Mouse (Mus musculus) C2C12 (cell line): ENCODE measurements at regions not wholly inside any gene's neighbourhood (a gene's known extent, or its start where the extent isn't known, plus 50 kb on each side); places are given as distances from the start of the nearest gene placed in this dataset.

ENCODE experiments used
- CEBPB ChIP-seq: IDR thresholded peaks from one replicate; pipeline ENCODE4 v1.6.1; 2011; ENCODE audit warnings: low read depth, mild to moderate bottlenecking, control low read depth, moderate library complexity
- CTCF ChIP-seq: IDR thresholded peaks from one replicate; pipeline ENCODE4 v1.5.1; 2011; ENCODE audit not compliant: control insufficient read depth, insufficient read depth, insufficient read length
- MAX ChIP-seq: IDR thresholded peaks from one replicate; pipeline ENCODE4 v1.6.1; 2011; ENCODE audit warnings: mild to moderate bottlenecking, control low read depth

DNA sequence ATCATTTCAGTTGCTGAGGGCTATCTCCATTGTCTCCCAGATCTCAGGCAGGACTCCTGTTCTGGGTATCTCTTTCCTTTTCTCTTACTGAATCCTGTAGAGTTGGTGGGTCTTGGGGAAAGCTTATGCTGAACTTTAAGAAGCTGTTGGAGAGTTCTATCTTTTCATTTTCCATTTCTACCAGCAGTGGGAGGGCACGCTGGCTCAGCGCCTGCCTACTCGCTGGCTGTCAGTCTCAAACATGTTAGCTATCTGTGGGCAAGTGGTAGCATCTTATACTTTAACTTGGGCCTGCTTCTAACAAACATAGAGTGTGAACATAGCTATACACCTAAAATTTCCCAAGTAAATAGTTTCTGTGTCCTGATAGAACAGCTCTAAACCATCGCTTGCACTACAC lies 125.2 kb upstream of the Pum3 start:
- TF ChIP-seq CTCF (no peak), MAX (no peak), CEBPB (no peak)
